Mouse (Mus musculus): ENCODE measurements around the gene Zmiz1.

Zmiz1 gene

DNA sequence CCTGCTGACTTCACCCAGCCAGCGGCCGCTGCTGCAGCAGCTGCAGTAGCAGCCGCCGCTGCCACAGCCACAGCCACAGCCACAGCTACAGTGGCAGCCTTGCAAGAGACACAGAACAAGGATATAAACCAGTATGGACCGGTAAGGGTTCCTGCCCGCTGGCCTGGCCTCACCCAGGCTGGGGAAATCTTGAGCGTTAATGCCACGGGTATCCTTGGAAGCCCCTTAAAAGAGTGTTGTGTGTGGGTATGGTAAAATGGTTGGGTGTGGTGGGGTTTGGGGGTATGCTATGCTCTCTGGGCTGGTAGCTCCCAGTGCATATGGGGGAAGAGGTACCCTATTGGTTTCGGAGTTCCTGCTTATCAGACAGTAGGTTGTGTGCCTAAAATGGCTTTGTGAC is 186.7 kb downstream of the Zmiz1 start:
- no peak for DNase-seq (ENCODE audit: low spot score)

GRCm38 (mm10) chr14:25646161-25646621 is 187.2 kb downstream of the Zmiz1 start:
- peak; percentile 45 for DNase-seq (ENCODE audit: low spot score)

DNA sequence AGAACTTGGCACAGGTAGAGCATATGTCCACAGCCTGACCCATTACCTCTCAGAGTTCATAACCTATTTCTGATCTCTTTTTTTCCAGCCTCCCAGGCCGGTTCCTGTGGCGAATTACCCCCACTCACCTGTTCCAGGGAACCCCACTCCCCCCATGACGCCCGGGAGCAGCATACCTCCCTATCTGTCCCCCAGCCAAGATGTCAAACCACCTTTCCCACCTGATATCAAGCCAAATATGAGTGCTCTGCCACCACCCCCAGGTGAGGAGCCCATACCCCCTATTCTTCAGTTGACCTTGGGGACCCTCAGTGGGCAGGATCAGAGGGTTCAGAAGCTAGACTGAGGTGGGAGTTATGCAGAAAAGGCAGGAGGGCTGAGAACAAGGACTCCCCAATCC is 192.1 kb downstream of the Zmiz1 start:
- DNase-seq (ENCODE audit: low spot score) = no peak

- no peak for DNase-seq (ENCODE audit: low spot score)
Measured at GRCm38 (mm10) chr14:25651905-25652304, 192.9 kb downstream of the Zmiz1 start.

DNA sequence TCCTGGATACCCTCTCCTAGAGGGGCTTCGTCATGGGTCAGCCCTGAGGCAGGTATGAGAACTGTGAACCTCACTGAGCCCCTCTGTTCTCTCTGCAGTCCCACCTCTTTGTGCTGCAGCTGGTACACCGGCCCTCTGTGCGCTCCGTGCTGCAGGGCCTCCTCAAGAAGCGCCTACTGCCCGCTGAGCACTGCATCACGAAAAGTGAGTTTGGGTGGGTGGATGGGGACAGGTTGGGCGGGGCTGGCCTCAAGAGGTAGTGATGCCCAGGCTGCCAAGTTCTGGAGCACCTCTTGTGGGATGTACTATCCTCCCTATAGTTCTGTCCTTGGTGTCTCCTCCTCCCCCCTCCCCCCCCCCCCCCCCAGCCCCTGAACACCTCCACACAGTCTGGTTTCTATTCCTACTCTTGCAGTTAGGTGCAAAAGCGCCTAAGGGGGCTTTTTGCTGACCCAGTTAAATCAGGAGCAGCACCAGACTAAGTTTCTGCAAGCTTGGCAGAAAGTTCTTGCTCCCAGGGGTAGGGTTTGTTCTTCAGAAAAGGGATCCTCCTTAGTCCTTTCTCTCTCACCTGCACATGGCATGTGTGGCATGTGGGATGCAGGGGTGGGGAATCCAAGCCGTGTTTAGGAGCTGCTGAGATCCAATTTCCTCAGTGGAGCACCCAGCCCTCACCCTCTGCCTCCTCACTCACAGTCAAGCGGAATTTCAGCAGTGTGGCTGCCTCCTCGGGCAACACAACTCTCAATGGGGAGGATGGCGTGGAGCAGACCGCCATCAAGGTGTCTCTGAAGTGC is 195.6 kb downstream of the Zmiz1 start:
- DNase-seq (ENCODE audit: low spot score) = no peak

- no peak for DNase-seq (ENCODE audit: low spot score)
Measured at GRCm38 (mm10) chr14:25660661-25661060, 201.7 kb downstream of the Zmiz1 start.

- no peak for DNase-seq (ENCODE audit: low spot score)
Measured at GRCm38 (mm10) chr14:25661185-25661920, 202.4 kb downstream of the Zmiz1 start.

GRCm38 (mm10) chr14:25663649-25664309 is 204.8 kb downstream of the Zmiz1 start:
- DNase-seq (ENCODE audit: low spot score) = no peak

DNA sequence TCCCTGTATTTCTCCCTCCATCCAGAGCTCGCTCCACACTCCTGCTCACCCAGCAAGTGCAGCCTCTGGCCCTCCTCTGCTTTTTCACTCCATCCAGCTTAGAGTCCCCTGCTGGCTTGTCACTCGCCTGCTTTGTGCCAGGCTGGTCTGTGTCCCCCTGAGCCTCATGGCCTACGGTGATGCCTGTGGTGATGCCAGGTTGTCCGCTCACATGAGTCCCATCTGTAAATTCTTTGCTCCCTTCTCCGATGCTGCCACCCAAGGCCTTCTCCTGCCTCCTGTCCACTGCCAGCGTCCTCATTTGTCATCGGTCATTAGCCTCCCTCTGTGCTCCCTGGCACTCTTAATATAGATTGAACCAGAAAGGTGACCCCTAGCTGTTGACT is 205.3 kb downstream of the Zmiz1 start:
- DNase-seq (ENCODE audit: low spot score) = no peak

DNA sequence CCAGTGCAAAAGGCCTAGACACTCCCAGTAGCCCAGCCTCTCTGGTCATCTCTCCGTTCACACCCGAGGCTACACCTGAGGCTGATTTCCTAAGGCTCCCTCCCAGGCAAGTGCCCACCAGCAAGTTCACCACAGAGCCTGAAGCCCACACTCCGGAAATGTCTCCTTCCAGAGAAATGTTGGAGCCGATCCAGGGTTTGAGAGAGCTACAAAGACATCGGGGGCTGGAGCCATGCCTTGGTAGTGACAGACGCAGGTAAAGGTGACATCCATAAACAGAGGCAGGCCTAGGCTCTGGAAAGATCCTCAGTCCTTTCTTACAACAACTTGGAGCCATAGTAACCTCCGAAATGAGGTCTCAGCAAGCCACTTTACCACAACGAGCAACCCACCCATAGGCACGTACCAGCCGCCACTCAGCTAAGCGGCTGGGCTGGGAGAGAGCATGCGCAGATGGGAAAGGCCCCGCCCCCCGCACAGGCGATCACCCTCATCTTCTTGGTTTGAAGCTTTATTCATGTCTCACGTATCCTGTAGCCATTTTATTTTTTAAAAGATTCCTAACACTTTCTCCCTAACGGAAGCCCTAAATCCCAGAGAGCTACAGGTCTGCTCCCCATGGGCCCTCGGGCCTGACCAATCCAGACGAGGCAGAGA is 206.5 kb downstream of the Zmiz1 start:
- no peak for DNase-seq (ENCODE audit: low spot score)

DNA sequence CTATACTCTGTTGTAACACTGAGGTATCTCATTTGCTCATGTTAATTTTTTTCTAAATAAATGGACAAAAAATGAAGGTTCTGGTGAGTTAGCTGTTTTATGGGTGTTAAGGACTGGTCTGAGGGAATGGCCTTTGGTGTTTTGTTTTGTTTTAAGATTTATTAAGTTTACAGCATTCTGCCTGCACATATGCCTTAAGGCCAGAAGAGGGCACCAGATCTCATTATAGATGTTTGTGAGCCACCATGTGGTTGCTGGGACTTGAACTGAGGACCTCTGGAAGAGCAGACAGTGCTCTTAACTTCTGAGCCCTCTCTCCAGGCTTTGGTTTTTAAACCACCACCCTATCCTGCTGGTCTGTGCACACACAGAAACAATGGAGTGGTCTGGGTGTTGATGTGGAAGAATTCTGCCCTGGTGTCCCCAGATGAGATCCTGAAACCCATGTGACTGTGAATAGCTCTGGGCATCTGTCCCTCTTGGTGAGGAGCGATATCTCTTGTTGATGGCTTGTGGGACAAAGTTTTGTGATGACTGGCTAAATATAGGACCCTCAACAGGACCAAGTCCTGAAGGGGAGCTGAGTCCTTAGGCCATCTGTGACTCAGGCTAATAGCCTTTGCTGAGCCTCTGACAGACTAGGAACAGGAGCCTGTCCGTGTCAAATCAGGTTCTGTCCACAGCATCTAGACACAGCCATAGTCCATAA is 207.8 kb downstream of the Zmiz1 start:
- DNase-seq (ENCODE audit: low spot score) = no peak

GRCm38 (mm10) chr14:25667587-25667986 is 208.6 kb downstream of the Zmiz1 start:
- DNase-seq (ENCODE audit: low spot score) = no peak

DNA sequence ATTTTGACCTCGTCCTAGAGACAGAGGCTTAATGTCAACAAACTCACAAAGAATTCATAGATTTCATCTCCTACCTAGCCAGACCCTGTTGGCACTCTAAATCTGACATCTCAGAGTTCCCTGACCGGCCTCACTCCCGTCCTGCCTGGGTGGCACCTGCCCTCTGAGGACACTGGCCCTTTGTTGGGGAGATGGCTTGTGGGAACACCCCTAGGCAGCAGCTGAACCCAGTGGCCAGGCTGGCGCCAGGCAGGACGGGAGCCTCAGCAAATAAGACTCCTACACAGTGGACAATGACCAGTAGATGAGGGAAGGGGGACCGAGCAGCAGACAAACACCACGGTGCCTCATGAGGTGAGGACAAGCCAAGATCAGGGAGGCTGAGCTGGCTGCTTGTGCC is 220.6 kb downstream of the Zmiz1 start:
- no peak for DNase-seq (ENCODE audit: low spot score)

DNA sequence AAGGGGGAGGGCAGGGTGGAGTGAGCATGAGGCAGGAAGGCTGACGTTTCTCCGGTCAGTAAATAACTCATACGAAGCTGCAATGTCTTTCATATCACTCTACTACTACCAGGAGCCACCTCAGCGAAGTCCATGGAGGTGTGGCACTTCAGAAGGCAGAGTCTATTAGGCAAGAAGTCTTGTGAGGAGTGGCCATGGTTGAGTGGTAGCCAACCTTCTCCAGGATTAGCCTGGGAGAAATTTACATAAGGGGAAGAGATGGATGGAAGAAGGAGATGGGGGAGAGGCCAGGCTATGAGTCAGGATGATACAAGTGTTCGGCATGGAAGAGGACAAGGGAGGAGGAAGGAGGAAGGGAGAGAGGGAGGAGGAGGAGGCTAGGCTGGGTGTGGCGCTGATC is 223.0 kb downstream of the Zmiz1 start:
- DNase-seq (ENCODE audit: low spot score) = no peak

DNA sequence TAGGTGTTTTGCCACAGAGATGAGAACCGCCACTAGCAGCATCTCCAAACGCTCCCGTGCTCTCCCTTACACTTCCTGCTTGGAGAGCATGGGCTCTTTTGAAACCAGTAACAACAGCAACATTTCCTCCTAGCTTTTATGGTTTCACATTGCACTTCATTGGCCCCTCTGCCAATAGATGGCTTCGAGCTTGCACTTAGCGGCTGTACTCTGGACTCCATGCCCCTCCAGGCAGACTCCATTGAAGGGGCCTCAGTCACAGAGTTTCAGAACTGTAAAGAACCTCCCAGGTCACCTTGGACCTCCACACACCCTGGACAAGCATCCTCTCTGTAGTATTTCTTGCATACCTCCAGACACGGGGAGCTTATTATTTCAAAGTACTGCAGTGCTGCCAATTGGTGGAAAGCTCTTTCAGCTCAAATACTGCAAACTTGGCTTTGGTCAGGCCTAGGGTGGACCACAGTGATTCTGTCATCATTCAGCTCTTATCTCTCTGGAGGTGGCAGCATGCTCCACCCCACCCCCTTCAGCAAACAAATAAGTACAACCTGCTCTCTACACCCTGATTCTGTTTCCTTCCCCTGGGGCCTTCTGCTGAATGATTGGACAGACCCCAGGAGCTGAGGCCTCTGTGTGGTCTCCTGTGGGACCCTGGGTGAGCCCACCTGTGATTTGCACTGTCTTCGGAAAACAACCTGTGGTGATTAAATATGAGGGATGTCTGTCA is 227.4 kb downstream of the Zmiz1 start:
- DNase-seq (ENCODE audit: low spot score) = no peak

DNA sequence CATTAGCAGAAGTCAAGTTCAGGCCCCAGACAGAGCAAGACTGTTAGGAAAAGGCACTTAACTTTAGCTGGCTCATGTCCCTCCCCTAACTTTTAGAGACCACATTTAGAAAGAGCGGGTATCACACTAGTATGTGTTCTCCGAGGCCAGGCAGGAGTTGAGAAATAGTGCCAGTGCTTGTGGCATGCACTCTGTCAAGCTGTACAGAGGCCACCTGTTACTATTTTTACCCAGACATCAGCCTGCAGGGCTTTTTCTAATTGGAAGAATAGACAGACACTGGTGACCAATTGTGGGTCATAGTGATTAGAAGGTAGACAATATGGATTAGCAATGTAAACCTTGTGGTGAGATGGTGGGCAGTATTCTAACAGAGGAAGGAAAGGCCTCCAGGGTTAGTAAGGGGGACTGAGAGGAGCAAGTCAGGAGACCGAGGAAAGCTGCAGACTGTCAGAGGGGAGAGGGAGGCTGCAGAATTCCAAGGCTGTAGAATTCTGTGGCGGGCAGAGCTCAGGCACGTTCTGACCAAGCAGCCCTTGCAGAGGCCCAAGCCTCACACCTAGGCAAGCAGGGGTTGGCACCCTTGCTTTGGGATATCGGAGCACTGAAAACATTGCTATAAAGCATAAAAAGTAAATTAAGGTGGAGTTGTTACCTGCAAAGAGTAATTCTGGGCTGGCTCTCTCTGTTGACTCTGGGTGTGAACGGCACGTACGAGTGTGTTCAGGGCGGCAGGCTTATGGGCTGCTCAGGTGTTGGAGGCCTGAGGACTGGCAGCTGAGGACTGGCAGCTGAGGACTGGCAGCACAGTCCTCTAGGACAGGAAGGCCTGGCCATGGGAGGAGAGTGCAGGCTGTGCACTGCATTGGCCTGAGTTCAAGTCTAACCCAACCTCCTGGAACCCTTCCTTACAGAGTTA is 228.3 kb downstream of the Zmiz1 start:
- no peak for DNase-seq (ENCODE audit: low spot score)

- no peak for DNase-seq (ENCODE audit: low spot score)
Measured at GRCm38 (mm10) chr14:25693271-25693887, 234.4 kb downstream of the Zmiz1 start.

- peak; percentile 99 for DNase-seq (ENCODE audit: low spot score)
Measured at GRCm38 (mm10) chr14:25693888-25694568, 235.0 kb downstream of the Zmiz1 start, which contains the start of gene Ppif. Gene Ppif, plus strand, starts transcription at chr14:25694154.

- no peak for DNase-seq (ENCODE audit: low spot score)
Measured at GRCm38 (mm10) chr14:25694569-25694897, 235.5 kb downstream of the Zmiz1 start.
